Mouse (Mus musculus) ES-Bruce4 (cell line): ENCODE data around the gene Dnph1.

Source experiments
- CTCF ChIP-seq: IDR thresholded peaks from one replicate; pipeline ENCODE4 v1.8.1; 2011; ENCODE audit warnings: low read depth, low read length
- EP300 ChIP-seq: IDR thresholded peaks from 2 replicates; pipeline ENCODE4 v1.6.1; 2011; ENCODE audit warnings: low read depth, low read length; ENCODE audit not compliant: insufficient read depth
- POLR2A ChIP-seq: IDR thresholded peaks from one replicate; pipeline ENCODE4 v1.8.1; 2011; ENCODE audit warnings: low read length; ENCODE audit not compliant: insufficient read depth

DNA sequence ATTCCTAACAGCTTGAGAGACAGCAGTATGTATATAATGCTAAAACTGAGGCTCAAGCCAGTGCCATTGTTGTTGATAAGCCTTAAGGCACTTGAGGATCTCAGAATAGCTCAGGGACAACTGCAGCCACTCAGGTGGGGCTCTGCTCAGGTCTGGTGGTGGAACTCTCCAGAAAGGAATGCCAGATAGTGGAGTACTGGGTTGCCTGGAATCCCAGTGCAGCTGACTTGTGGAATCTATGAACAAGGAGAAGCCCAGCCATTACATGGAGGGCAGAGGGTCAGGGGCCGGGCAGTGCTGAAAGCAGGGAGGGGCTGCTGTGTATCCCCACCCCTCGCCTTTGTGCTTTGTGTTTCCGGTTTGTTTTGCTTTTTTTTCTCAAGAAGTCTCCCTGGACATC lies 38.1 kb upstream of the Dnph1 start:
- TF ChIP-seq POLR2A, result no peak
- no peak for TF ChIP-seq EP300
- no peak for TF ChIP-seq CTCF
